Mouse (Mus musculus) stomach, embryonic 14.5 days (tissue): ENCODE measurements at regions not wholly inside any gene's neighbourhood (a gene's known extent, or its start where the extent isn't known, plus 50 kb on each side); places are given as distances from the start of the nearest gene placed in this dataset.

Source experiments
- ATAC-seq: fragments of 200-750 bp; cut with Nextera tagmentation; 2 replicates; pipeline ENCODE4 v1.8.0; 2017; ENCODE audit warnings: low read depth, moderate TSS enrichment; ENCODE audit not compliant: insufficient number of reproducible peaks, insufficient read depth, low FRiP score
- H3K27ac ChIP-seq: fragments of 300-500 bp; sonication (generic); 2 replicates; pipeline ENCODE4 v1.5.1; 2014; ENCODE audit warnings: mild to moderate bottlenecking, low read length, moderate library complexity, mixed read lengths
- H3K27me3 ChIP-seq: fragments of 300-500 bp; sonication (generic); 2 replicates; pipeline ENCODE4 v1.6.1; 2014; ENCODE audit warnings: low read length, control low read depth, mixed read lengths; ENCODE audit not compliant: control insufficient read depth, insufficient read depth
- H3K36me3 ChIP-seq: fragments of 300-500 bp; sonication (generic); 2 replicates; pipeline ENCODE4 v1.6.1; 2014; ENCODE audit warnings: mild to moderate bottlenecking, control low read depth, low read length, moderate library complexity, mixed read lengths; ENCODE audit not compliant: control insufficient read depth, insufficient read depth
- H3K4me1 ChIP-seq: fragments of 300-500 bp; sonication (generic); 2 replicates; pipeline ENCODE4 v1.6.1; 2014; ENCODE audit warnings: low read length, control low read depth, mixed read lengths; ENCODE audit not compliant: control insufficient read depth, insufficient read depth
- H3K4me2 ChIP-seq: fragments of 300-500 bp; sonication (generic); replicated peaks from 2 replicates; pipeline ENCODE4 v1.6.1; 2014; ENCODE audit warnings: low read depth, low read length, control low read depth
- H3K4me3 ChIP-seq: fragments of 300-500 bp; sonication (generic); 2 replicates; pipeline ENCODE4 v1.5.1; 2014; ENCODE audit warnings: low read depth, low read length, control low read depth
- H3K9ac ChIP-seq: fragments of 300-500 bp; sonication (generic); replicated peaks from 2 replicates; pipeline ENCODE4 v1.6.1; 2014; ENCODE audit warnings: low read depth, mild to moderate bottlenecking, control low read depth, low read length, moderate library complexity, mixed read lengths
- H3K9me3 ChIP-seq: fragments of 300-500 bp; sonication (generic); 2 replicates; pipeline ENCODE4 v1.6.1; 2016; ENCODE audit warnings: low read depth, low read length, control low read depth; ENCODE audit not compliant: control insufficient read depth
- WGBS: fragments of 180-500 bp; shearing (Covaris S2); extraction: QIAGEN DNeasy Blood & Tissue Kit; methylation state at CpG from one replicate; pipeline ENCODE4 v1.1.7; 2014; 5-methylcytosine and 5-hydroxymethylcytosine counted together

GRCm38 (mm10) chr1:105150624-105151465 lies 205.7 kb downstream of the Rnf152 start:
- WGBS, result 90% methylated on average over 12 of the region's 12 CpGs
- no peaks in the 10 kb centered on the region for H3K27me3 ChIP-seq
- H3K36me3 ChIP-seq, result no peaks in the 10 kb centered on the region
- H3K4me1 ChIP-seq, result no peaks in the 10 kb centered on the region
- H3K4me3 ChIP-seq, result no peak overlapping the region
- no peak overlapping the region for H3K27ac ChIP-seq
- ATAC-seq, result no peak
- no peaks in the 10 kb centered on the region for H3K9me3 ChIP-seq
- H3K4me2 ChIP-seq, result no peak overlapping the region
- H3K9ac ChIP-seq, result no peak overlapping the region

GRCm38 (mm10) chr1:105148792-105149191 lies 207.7 kb downstream of the Rnf152 start:
- 88% methylated on average over 2 of the region's 2 CpGs for WGBS

GRCm38 (mm10) chr1:105148048-105148447 lies 208.5 kb downstream of the Rnf152 start:
- Histone ChIP-seq H3K4me1 (no peaks in the 10 kb centered on the region), H3K4me3 (no peak overlapping the region), H3K27me3 (no peaks in the 10 kb centered on the region), H3K36me3 (no peaks in the 10 kb centered on the region), H3K4me2 (no peak overlapping the region), H3K9me3 (no peaks in the 10 kb centered on the region), H3K9ac (no peak overlapping the region), H3K27ac (no peak overlapping the region)
- ATAC-seq, result no peak

More at GRCm38 (mm10) chr1:105148792-105149191, 207.7 kb downstream of the Rnf152 start:
- Histone ChIP-seq H3K36me3 (no peaks in the 10 kb centered on the region), H3K4me1 (no peaks in the 10 kb centered on the region), H3K9ac (no peak overlapping the region), H3K27me3 (no peaks in the 10 kb centered on the region), H3K9me3 (no peaks in the 10 kb centered on the region), H3K27ac (no peak overlapping the region), H3K4me2 (no peak overlapping the region), H3K4me3 (no peak overlapping the region)
- no peak for ATAC-seq

GRCm38 (mm10) chr1:105123936-105124335 lies 232.6 kb downstream of the Rnf152 start:
- Histone ChIP-seq H3K27me3 (no peaks in the 10 kb centered on the region), H3K9ac (no peak overlapping the region), H3K9me3 (no peaks in the 10 kb centered on the region), H3K27ac (no peak overlapping the region), H3K4me2 (no peak overlapping the region), H3K36me3 (no peaks in the 10 kb centered on the region), H3K4me1 (no peaks in the 10 kb centered on the region), H3K4me3 (no peak overlapping the region)
- ATAC-seq, result peak; percentile 46; the same call in 1 of the 2 replicates
- 57% methylated on average over 4 of the region's 4 CpGs for WGBS

GRCm38 (mm10) chr1:105117888-105118287 lies 238.6 kb downstream of the Rnf152 start:
- H3K4me2 ChIP-seq, result no peak overlapping the region
- ATAC-seq, result no peak
- no peak overlapping the region for H3K9ac ChIP-seq
- no peaks in the 10 kb centered on the region for H3K27me3 ChIP-seq
- H3K27ac ChIP-seq, result no peak overlapping the region
- no peaks in the 10 kb centered on the region; the same call in 1 of the 2 replicates for H3K9me3 ChIP-seq
- 66% methylated on average over 2 of the region's 2 CpGs for WGBS
- H3K36me3 ChIP-seq, result no peaks in the 10 kb centered on the region
- no peak overlapping the region for H3K4me3 ChIP-seq
- H3K4me1 ChIP-seq, result no peaks in the 10 kb centered on the region

- ATAC-seq, result no peak
- Histone ChIP-seq H3K4me2 (no peak overlapping the region), H3K36me3 (no peaks in the 10 kb centered on the region), H3K4me3 (no peak overlapping the region), H3K27me3 (no peaks in the 10 kb centered on the region), H3K9me3 (no peaks in the 10 kb centered on the region; the same call in 1 of the 2 replicates), H3K9ac (no peak overlapping the region), H3K27ac (no peak overlapping the region), H3K4me1 (no peaks in the 10 kb centered on the region)
- 83% methylated on average over 3 of the region's 3 CpGs for WGBS
Observed at GRCm38 (mm10) chr1:105116231-105116630, 240.3 kb downstream of the Rnf152 start.

GRCm38 (mm10) chr1:105115391-105115790 lies 241.1 kb downstream of the Rnf152 start:
- Histone ChIP-seq H3K9ac (no peak overlapping the region), H3K27me3 (no peaks in the 10 kb centered on the region), H3K36me3 (no peaks in the 10 kb centered on the region), H3K4me1 (no peaks in the 10 kb centered on the region), H3K27ac (no peak overlapping the region), H3K9me3 (no peaks in the 10 kb centered on the region; the same call in 1 of the 2 replicates), H3K4me3 (no peak overlapping the region), H3K4me2 (no peak overlapping the region)
- WGBS, result 76% methylated on average over 6 of the region's 6 CpGs
- ATAC-seq, result no peak

GRCm38 (mm10) chr1:105114835-105115234 lies 241.7 kb downstream of the Rnf152 start:
- Histone ChIP-seq H3K27me3 (no peaks in the 10 kb centered on the region), H3K4me3 (no peak overlapping the region), H3K36me3 (no peaks in the 10 kb centered on the region), H3K4me1 (no peaks in the 10 kb centered on the region), H3K4me2 (no peak overlapping the region), H3K27ac (no peak overlapping the region), H3K9me3 (no peaks in the 10 kb centered on the region; the same call in 1 of the 2 replicates), H3K9ac (no peak overlapping the region)
- no peak for ATAC-seq
- WGBS, result 78% methylated on average over 3 of the region's 3 CpGs
